In the genomic region with DNA sequence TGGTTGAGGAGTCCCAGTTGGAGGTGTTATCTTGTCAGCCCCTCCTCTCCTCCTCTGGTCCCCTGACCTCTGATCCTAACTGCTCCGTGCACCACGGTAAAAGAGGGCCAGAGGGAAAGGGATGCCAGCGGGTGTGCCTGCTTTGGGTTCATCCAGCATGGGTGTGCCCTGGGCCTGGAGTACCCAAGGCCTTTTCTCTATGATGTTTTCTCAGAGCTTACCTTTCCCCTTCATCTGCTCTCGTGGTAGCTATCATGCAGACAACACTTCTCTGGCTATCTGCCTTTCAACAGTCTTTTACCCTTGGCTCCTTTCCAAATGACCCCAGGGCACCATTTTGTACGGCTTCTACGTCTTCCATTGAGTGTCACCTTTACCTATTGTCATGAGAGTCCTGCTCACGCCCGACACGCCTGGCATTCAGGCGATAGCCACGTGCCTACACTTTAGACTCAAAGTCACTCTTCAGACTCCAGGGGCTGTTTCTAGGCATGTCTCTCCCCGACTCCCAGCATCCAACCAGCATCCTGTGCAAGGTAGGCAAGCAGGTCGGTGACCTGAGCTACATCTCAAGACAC, we compare ENCODE assay signal across 20 mouse cellular contexts. TPM values are rescaled to one million over a fixed set of nuclear protein-coding genes. Genes with fewer than 3 reads are reported as not detected.
DNase-seq lines count a peak whose midpoint lies in the region; ATAC-seq and TF ChIP-seq lines count a peak whose summit lies in the region.
"Had no signal": no experiment of that assay in that cellular context is flagged by ENCODE, and none has a peak within 500 bp of the region (broad histone marks: within the 10 kb centered on the region; RNA-seq: fewer than 3 reads in every experiment).

No protein-coding gene starts in this region.

- H3K4me2 ChIP-seq in midbrain, embryonic 11.5 days = no peak overlapping the region
- H3K4me2 ChIP-seq in midbrain, postnatal 0 days (ENCODE audit: low read depth, low read length, poor library complexity, severe bottlenecking) = no peak overlapping the region
- H3K4me2 ChIP-seq in liver, embryonic 14.5 days (ENCODE audit: low read depth) = no peak overlapping the region
- H3K4me2 ChIP-seq: embryonic facial prominence, embryonic 13.5 days; hindbrain, embryonic 15.5 days; intestine, embryonic 15.5 days; limb, embryonic 13.5 days had no signal

- 86% methylated on average over 13 of the region's 13 CpGs for WGBS in midbrain, embryonic 11.5 days
- 85% methylated on average over 13 of the region's 13 CpGs for whole genome bisulfite sequencing in midbrain, postnatal 0 days
- 59% methylated on average over 13 of the region's 13 CpGs for WGBS in liver, embryonic 14.5 days (ENCODE audit: insufficient replicate concordance)

- no peak overlapping the region for H3K4me3 ChIP-seq in midbrain, embryonic 11.5 days (ENCODE audit: low read depth, low read length)
- no peak overlapping the region for H3K4me3 ChIP-seq in midbrain, postnatal 0 days (ENCODE audit: low read depth, low read length)
- no peak overlapping the region for H3K4me3 ChIP-seq in liver, embryonic 14.5 days (ENCODE audit: insufficient read depth in 1 of 2, low read depth in 2 of 2, low read length in 2 of 2)
- H3K4me3 ChIP-seq: embryonic facial prominence, embryonic 13.5 days; heart, adult 2 months; hindbrain, embryonic 15.5 days; intestine, embryonic 15.5 days; limb, embryonic 13.5 days had no signal

- H3K4me1 ChIP-seq in midbrain, embryonic 11.5 days (ENCODE audit: control insufficient read depth, insufficient read depth, low read length) = no peaks in the 10 kb centered on the region
- peaks cover 2% of the 10 kb centered on the region; the same call in 1 of the 2 replicates for H3K4me1 ChIP-seq in midbrain, postnatal 0 days (ENCODE audit: insufficient read depth, low read length)
- H3K4me1 ChIP-seq in liver, embryonic 14.5 days (replicated peaks; ENCODE audit: control insufficient read depth in 2 of 2, insufficient read depth in 2 of 2, low read length in 1 of 2) = peaks cover 27 to 38% of the 10 kb centered on the region in 2 experiments
- H3K4me1 ChIP-seq: hindbrain, embryonic 15.5 days; intestine, embryonic 15.5 days had no signal

- H3K9ac ChIP-seq in midbrain, embryonic 11.5 days (ENCODE audit: low read length) = no peak overlapping the region
- no peak overlapping the region for H3K9ac ChIP-seq in midbrain, postnatal 0 days (replicated peaks; ENCODE audit: low read length, poor library complexity, severe bottlenecking)
- H3K9ac ChIP-seq in liver, embryonic 14.5 days (replicated peaks) = peak overlapping the region; percentile 23; the same call in 1 of the 2 replicates
- H3K9ac ChIP-seq: embryonic facial prominence, embryonic 13.5 days; forebrain, postnatal 0 days; hindbrain, embryonic 15.5 days; intestine, embryonic 15.5 days; limb, embryonic 13.5 days had no signal

- no peaks in the 10 kb centered on the region for H3K36me3 ChIP-seq in midbrain, embryonic 11.5 days (ENCODE audit: control insufficient read depth, insufficient read depth, low read length)
- no peaks in the 10 kb centered on the region for H3K36me3 ChIP-seq in midbrain, postnatal 0 days (ENCODE audit: insufficient read depth, low read length)
- H3K36me3 ChIP-seq in liver, embryonic 14.5 days (replicated peaks; ENCODE audit: control insufficient read depth, insufficient read depth, low read depth) = no peaks in the 10 kb centered on the region
- H3K36me3 ChIP-seq: embryonic facial prominence, embryonic 13.5 days; hindbrain, embryonic 15.5 days; intestine, embryonic 15.5 days; limb, embryonic 13.5 days had no signal

- no peak for ATAC-seq in midbrain, embryonic 11.5 days (ENCODE audit: low FRiP score)
- no peak for ATAC-seq in midbrain, postnatal 0 days (ENCODE audit: low FRiP score)
- ATAC-seq in common myeloid progenitor, adult 5-6 weeks (replicated peaks; ENCODE audit: low read depth, poor library complexity, severe bottlenecking) = 0 out of 2 replicates have a peak, but pooled peaks have one; percentile 8
- ATAC-seq in liver, embryonic 14.5 days (ENCODE audit: insufficient read depth) = peak; percentile 29; the same call in 1 of the 2 replicates
- ATAC-seq: forebrain, postnatal 0 days; intestine, embryonic 15.5 days; midbrain, embryonic 16.5 days had no signal

- H3K27me3 ChIP-seq in midbrain, embryonic 11.5 days (ENCODE audit: control insufficient read depth, insufficient read depth, low read length) = no peaks in the 10 kb centered on the region
- no peaks in the 10 kb centered on the region for H3K27me3 ChIP-seq in midbrain, postnatal 0 days (ENCODE audit: insufficient read depth, low read length)
- no peaks in the 10 kb centered on the region for H3K27me3 ChIP-seq in liver, embryonic 14.5 days (ENCODE audit: control insufficient read depth, insufficient read depth, low read length)
- H3K27me3 ChIP-seq: embryonic facial prominence, embryonic 13.5 days; hindbrain, embryonic 15.5 days; intestine, embryonic 15.5 days; limb, embryonic 13.5 days had no signal

- H3K9me3 ChIP-seq in midbrain, embryonic 11.5 days (ENCODE audit: control insufficient read depth, low read length) = 0 out of 2 replicates have a peak, but pooled peaks cover 3% of the 10 kb centered on the region
- H3K9me3 ChIP-seq in midbrain, postnatal 0 days (ENCODE audit: low read length) = no peaks in the 10 kb centered on the region
- no peaks in the 10 kb centered on the region; the same call in 1 of the 2 replicates for H3K9me3 ChIP-seq in liver, embryonic 14.5 days (ENCODE audit: control insufficient read depth, low read length)
- H3K9me3 ChIP-seq: embryonic facial prominence, embryonic 13.5 days; hindbrain, embryonic 15.5 days; intestine, embryonic 15.5 days had no signal

- H3K27ac ChIP-seq in midbrain, embryonic 11.5 days (ENCODE audit: low read depth, low read length) = no peak overlapping the region
- H3K27ac ChIP-seq in midbrain, postnatal 0 days (ENCODE audit: low read depth, low read length) = no peak overlapping the region
- peak overlapping the region; percentile 86 for H3K27ac ChIP-seq in liver, embryonic 14.5 days
- H3K27ac ChIP-seq: embryonic facial prominence, embryonic 13.5 days; heart, adult 2 months; hindbrain, embryonic 15.5 days; intestine, embryonic 15.5 days; kidney, postnatal 0 days; limb, embryonic 13.5 days had no signal

- TF ChIP-seq CTCF in midbrain, postnatal 0 days (IDR thresholded peaks at IDR 0.05) = no peak
- no peak for TF ChIP-seq CTCF in liver, embryonic 14.5 days (IDR thresholded peaks at IDR 0.05; ENCODE audit: low read depth)

- DNase-seq in midbrain, embryonic 11.5 days (ENCODE audit: low spot score, missing footprints) = peak; percentile 51
- no peak for DNase-seq in midbrain, postnatal 0 days (ENCODE audit: low spot score)
- no peak for DNase-seq in liver, embryonic 14.5 days (ENCODE audit: low read depth in 3 of 3, low spot score in 3 of 3)
- no peak for DNase-seq in right cerebral cortex, postnatal 25 days
- no peak for DNase-seq in frontal cortex, postnatal 25 days (ENCODE audit: low spot score in 2 of 2)
- DNase-seq in kidney, adult 11 months = no peak
- DNase-seq: adrenal gland, postnatal 25 days; cerebellum, adult 2 months; forebrain, postnatal 0 days; heart, adult 2 months; heart, postnatal 4 days; right cerebral cortex, postnatal 14 days; thymus, postnatal 25 days had no signal

- TF ChIP-seq EP300 in liver, embryonic 14.5 days (IDR thresholded peaks at IDR 0.05; ENCODE audit: low read depth) = peak; percentile 64

RNA-seq across cellular contexts. Expression of a gene that starts 15.2 kb away (rescaled TPM):
- polyA plus RNA-seq in midbrain, embryonic 11.5 days (2014; fragmentation: Nextera tagmentation; extraction: Ambion mirVana) = 99.3 and 102 TPM in 2 replicates
- total RNA-seq in midbrain, postnatal 0 days (2014; rRNA removed) = 51.9 and 63.1 TPM in 2 replicates
- 52.9 and 54.7 TPM in 2 replicates for polyA plus RNA-seq in midbrain, postnatal 0 days (2015; fragmentation: Nextera tagmentation; extraction: Ambion mirVana)
- total RNA-seq in common myeloid progenitor, adult 5-6 weeks (2017) = 57.1 and 62.8 TPM in 2 replicates
- polyA plus RNA-seq in liver, embryonic 14.5 days (2012; rRNA removed) = 21.5 and 31.3 TPM in 2 replicates
- polyA plus RNA-seq in liver, embryonic 14.5 days (2014; fragmentation: Nextera tagmentation; extraction: Ambion mirVana) = 40.6 and 50.6 TPM in 2 replicates

Comparison
In these comparisons a context has a peak if more than half of its experiments do, and no peak if none do; other contexts are left out.
1. ATAC-seq: peak in common myeloid progenitor, adult 5-6 weeks (single experiment) and liver, embryonic 14.5 days (single experiment); none in midbrain, embryonic 11.5 days (single experiment) and midbrain, postnatal 0 days (single experiment).